Mouse (Mus musculus) bone marrow, adult 2 months (tissue): Measurements from ENCODE around the gene Il17ra.

ENCODE experiments used
- CTCF ChIP-seq: fragments of 200-500 bp; IDR thresholded peaks from 2 replicates; pipeline ENCODE4 v1.5.1; 2011; ENCODE audit warnings: low read length, control low read depth; ENCODE audit not compliant: control insufficient read depth, insufficient read depth
- POLR2A ChIP-seq: fragments of 200-500 bp; IDR thresholded peaks from 2 replicates; pipeline ENCODE4 v1.6.1; 2011; ENCODE audit warnings: low read depth, mild to moderate bottlenecking, control low read depth, low read length, borderline replicate concordance; ENCODE audit not compliant: control insufficient read depth

GRCm38 (mm10) chr6:120504051-120504450 is 41.0 kb downstream of the Il17ra start:
- TF ChIP-seq POLR2A (no peak), CTCF (no peak)
